Mouse (Mus musculus): ENCODE measurements around the gene Thap11.

Gene Thap11

GRCm38 (mm10) chr8:105897801-105898480, 43.0 kb downstream of the Thap11 start:
- intact Hi-C loops (cut with DNase I), result loop anchor here (5.0 kb wide), 1 partner anchor 36 kb away; the partner anchor contains the start of gene Nutf2

DNA sequence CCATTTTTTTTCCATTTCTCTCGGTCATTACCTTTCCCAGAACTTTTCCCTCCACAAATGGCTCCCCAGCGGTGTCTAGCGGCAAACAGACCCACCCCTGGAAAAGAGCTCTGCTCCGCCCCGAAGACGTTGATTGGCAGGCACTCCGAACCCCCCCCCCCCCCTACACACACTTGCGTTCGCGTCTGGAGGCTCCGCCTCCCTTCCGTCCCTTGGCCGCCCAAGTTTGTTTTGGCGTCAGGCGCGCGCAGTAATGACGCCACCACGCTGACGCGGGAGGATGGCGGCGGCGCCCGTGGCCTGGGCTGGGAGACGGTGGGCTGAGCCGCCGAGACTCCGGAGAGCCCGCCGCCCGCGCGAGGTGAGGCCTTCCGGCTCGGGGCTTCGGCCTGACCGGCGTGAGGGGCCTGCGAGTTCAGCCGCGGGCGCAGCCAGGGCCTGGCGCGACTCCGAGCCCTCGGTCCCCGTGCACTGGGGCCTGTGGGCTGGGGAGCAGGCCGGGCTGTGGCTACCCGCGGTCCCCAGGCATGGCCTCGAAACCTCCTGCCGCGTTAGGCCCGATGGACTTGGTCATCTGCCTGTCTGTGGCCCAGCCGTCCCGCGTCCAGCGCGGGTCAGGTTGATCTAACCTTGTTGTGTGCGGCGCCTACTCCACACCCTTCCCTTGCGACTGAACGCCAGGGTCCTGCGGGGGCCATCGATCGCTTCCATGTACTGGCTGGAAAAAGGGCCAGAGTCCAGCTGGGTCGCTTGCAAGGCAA, 45.4 kb downstream of the Thap11 start, which contains the start of gene Pskh1:
TSS of gene Pskh1 (plus strand) at position 262 of the 761 bp plus-strand sequence.
- intact Hi-C loops (cut with DNase I), result no loop called here

- intact Hi-C loops (cut with DNase I), result no loop called here
Measured at GRCm38 (mm10) chr8:105900941-105901616, 46.1 kb downstream of the Thap11 start.
